19 mouse cellular contexts compared by ENCODE assay signal in the genomic region with DNA sequence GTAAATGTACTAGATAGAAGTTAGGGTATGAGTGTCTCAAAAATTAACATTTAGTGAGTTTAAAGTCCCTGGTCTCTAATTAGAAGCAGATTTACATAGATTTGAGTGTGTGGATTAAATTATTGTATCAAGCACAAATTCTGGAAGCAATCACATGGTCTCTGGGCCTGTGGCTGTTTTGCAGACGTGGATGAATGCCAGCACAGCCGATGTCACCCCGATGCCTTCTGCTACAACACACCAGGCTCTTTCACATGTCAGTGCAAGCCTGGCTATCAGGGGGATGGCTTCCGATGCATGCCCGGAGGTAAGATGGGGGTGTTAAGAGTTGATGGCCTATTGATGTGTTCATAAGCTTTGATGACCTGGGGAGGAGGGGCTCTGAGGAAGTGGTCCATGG. TPM values are rescaled to one million over a fixed set of nuclear protein-coding genes. Genes with fewer than 3 reads are reported as not detected.
DNase-seq lines count a peak whose midpoint lies in the region; ATAC-seq lines count a peak whose summit lies in the region.
"Had no signal": no experiment of that assay in that cellular context is flagged by ENCODE, and none has a peak within 500 bp of the region (broad histone marks: within the 10 kb centered on the region; RNA-seq: fewer than 3 reads in every experiment).

No protein-coding gene starts in this region.

- no peaks in the 10 kb centered on the region for H3K4me1 ChIP-seq in embryonic facial prominence, embryonic 11.5 days (ENCODE audit: control insufficient read depth, insufficient read depth, low read length)
- peaks cover 13% of the 10 kb centered on the region for H3K4me1 ChIP-seq in embryonic facial prominence, embryonic 10.5 days
- 0 out of 2 replicates have a peak, but pooled peaks cover 3% of the 10 kb centered on the region for H3K4me1 ChIP-seq in limb, embryonic 12.5 days (replicated peaks)
- no peaks in the 10 kb centered on the region for H3K4me1 ChIP-seq in limb, embryonic 10.5 days
- peaks cover 8% of the 10 kb centered on the region for H3K4me1 ChIP-seq in embryonic facial prominence, embryonic 14.5 days (ENCODE audit: control insufficient read depth, insufficient read depth, low read length)
- H3K4me1 ChIP-seq: forebrain, embryonic 15.5 days; heart, embryonic 15.5 days; hindbrain, embryonic 13.5 days had no signal

- no peak; the same call in 1 of the 2 replicates for ATAC-seq in embryonic facial prominence, embryonic 11.5 days (replicated peaks; ENCODE audit: insufficient number of reproducible peaks, low FRiP score, low TSS enrichment, low read depth)
- no peak for ATAC-seq in limb, embryonic 12.5 days (ENCODE audit: insufficient number of reproducible peaks, insufficient read depth, low FRiP score, low TSS enrichment, low read depth)
- ATAC-seq in embryonic facial prominence, embryonic 14.5 days (ENCODE audit: low read depth): peak; percentile 24; the same call in 1 of the 2 replicates
- no peak for ATAC-seq in megakaryocyte progenitor cell, adult 5-6 weeks (replicated peaks; ENCODE audit: poor library complexity)
- ATAC-seq: forebrain, embryonic 15.5 days; intestine, embryonic 16.5 days had no signal

- DNase-seq in embryonic facial prominence, embryonic 11.5 days (ENCODE audit: low spot score): peak; percentile 45
- DNase-seq in embryonic facial prominence, embryonic 10.5 days (ENCODE audit: low spot score): no peak
- DNase-seq in limb, embryonic 10.5 days (ENCODE audit: low spot score): no peak
- DNase-seq in adipocyte (ENCODE audit: low spot score): peak; percentile 54
- peak; percentile 51 for DNase-seq in embryonic facial prominence, embryonic 14.5 days (ENCODE audit: low spot score)
- DNase-seq: adrenal gland, postnatal 10 days; cerebellum, adult 11-12 months; cerebellum, adult 9-11 months; gastrocnemius, postnatal 10 days; heart, adult 2 months; heart, postnatal 14 days had no signal

- no peak overlapping the region for H3K27ac ChIP-seq in embryonic facial prominence, embryonic 11.5 days (replicated peaks; ENCODE audit: low read depth, low read length)
- H3K27ac ChIP-seq in embryonic facial prominence, embryonic 10.5 days (replicated peaks): no peak overlapping the region
- 0 out of 2 replicates have a peak overlapping the region, but pooled peaks have one; percentile 23 for H3K27ac ChIP-seq in limb, embryonic 12.5 days
- no peak overlapping the region for H3K27ac ChIP-seq in limb, embryonic 10.5 days
- H3K27ac ChIP-seq in embryonic facial prominence, embryonic 14.5 days (replicated peaks; ENCODE audit: low read depth, low read length): no peak overlapping the region
- H3K27ac ChIP-seq: forebrain, embryonic 15.5 days; heart, adult 2 months; heart, embryonic 15.5 days; hindbrain, embryonic 13.5 days had no signal

- H3K4me3 ChIP-seq in embryonic facial prominence, embryonic 11.5 days (ENCODE audit: low read depth, low read length): no peak overlapping the region
- no peak overlapping the region for H3K4me3 ChIP-seq in embryonic facial prominence, embryonic 10.5 days
- H3K4me3 ChIP-seq in limb, embryonic 12.5 days (replicated peaks): no peak overlapping the region
- no peak overlapping the region for H3K4me3 ChIP-seq in limb, embryonic 10.5 days
- no peak overlapping the region for H3K4me3 ChIP-seq in embryonic facial prominence, embryonic 14.5 days (ENCODE audit: low read depth, low read length)
- H3K4me3 ChIP-seq: forebrain, embryonic 15.5 days; heart, adult 2 months; heart, embryonic 15.5 days; hindbrain, embryonic 13.5 days had no signal

- no peak overlapping the region for H3K4me2 ChIP-seq in embryonic facial prominence, embryonic 11.5 days (ENCODE audit: low read depth, low read length)
- H3K4me2 ChIP-seq in limb, embryonic 12.5 days: no peak overlapping the region
- no peak overlapping the region for H3K4me2 ChIP-seq in embryonic facial prominence, embryonic 14.5 days (ENCODE audit: low read depth, low read length)
- H3K4me2 ChIP-seq: forebrain, embryonic 15.5 days; heart, embryonic 11.5 days; heart, embryonic 15.5 days; hindbrain, embryonic 13.5 days had no signal

- no peaks in the 10 kb centered on the region for H3K27me3 ChIP-seq in embryonic facial prominence, embryonic 11.5 days (ENCODE audit: control insufficient read depth, insufficient read depth, low read length)
- H3K27me3 ChIP-seq in embryonic facial prominence, embryonic 10.5 days (replicated peaks; ENCODE audit: low read depth, poor library complexity, severe bottlenecking): no peaks in the 10 kb centered on the region
- H3K27me3 ChIP-seq in limb, embryonic 12.5 days: no peaks in the 10 kb centered on the region
- H3K27me3 ChIP-seq in limb, embryonic 10.5 days (ENCODE audit: low read depth, poor library complexity, severe bottlenecking): no peaks in the 10 kb centered on the region
- no peaks in the 10 kb centered on the region for H3K27me3 ChIP-seq in embryonic facial prominence, embryonic 14.5 days (replicated peaks; ENCODE audit: control insufficient read depth, insufficient read depth, low read length)
- H3K27me3 ChIP-seq: CH12.LX; forebrain, embryonic 15.5 days; heart, embryonic 15.5 days; hindbrain, embryonic 13.5 days had no signal

- H3K9me3 ChIP-seq in embryonic facial prominence, embryonic 11.5 days (replicated peaks; ENCODE audit: control insufficient read depth, low read length): no peaks in the 10 kb centered on the region
- no peaks in the 10 kb centered on the region for H3K9me3 ChIP-seq in embryonic facial prominence, embryonic 10.5 days
- H3K9me3 ChIP-seq in limb, embryonic 12.5 days: no peaks in the 10 kb centered on the region
- no peaks in the 10 kb centered on the region for H3K9me3 ChIP-seq in limb, embryonic 10.5 days (replicated peaks)
- H3K9me3 ChIP-seq in embryonic facial prominence, embryonic 14.5 days (ENCODE audit: control insufficient read depth, low read length): no peaks in the 10 kb centered on the region
- H3K9me3 ChIP-seq: forebrain, embryonic 15.5 days; heart, embryonic 15.5 days; hindbrain, embryonic 13.5 days had no signal

- H3K36me3 ChIP-seq in embryonic facial prominence, embryonic 11.5 days (replicated peaks; ENCODE audit: control insufficient read depth, insufficient read depth, low read depth, low read length): no peaks in the 10 kb centered on the region
- H3K36me3 ChIP-seq in embryonic facial prominence, embryonic 10.5 days (replicated peaks): peaks cover 32% of the 10 kb centered on the region
- H3K36me3 ChIP-seq in limb, embryonic 12.5 days: no peaks in the 10 kb centered on the region
- peaks cover 43% of the 10 kb centered on the region for H3K36me3 ChIP-seq in limb, embryonic 10.5 days
- H3K36me3 ChIP-seq in embryonic facial prominence, embryonic 14.5 days (ENCODE audit: control insufficient read depth, insufficient read depth, low read length): peaks cover 5% of the 10 kb centered on the region; the same call in 1 of the 2 replicates
- H3K36me3 ChIP-seq: forebrain, embryonic 15.5 days; hindbrain, embryonic 13.5 days had no signal

- 42% methylated on average over 5 of the region's 5 CpGs for WGBS in embryonic facial prominence, embryonic 11.5 days
- 65% methylated on average over 5 of the region's 5 CpGs for WGBS in embryonic facial prominence, embryonic 10.5 days
- WGBS in limb, embryonic 12.5 days: 52% methylated on average over 5 of the region's 5 CpGs
- WGBS in limb, embryonic 10.5 days: 72% methylated on average over 5 of the region's 5 CpGs
- 26% methylated on average over 5 of the region's 5 CpGs for WGBS in embryonic facial prominence, embryonic 14.5 days

- H3K9ac ChIP-seq in embryonic facial prominence, embryonic 11.5 days (replicated peaks; ENCODE audit: low read length): no peak overlapping the region
- H3K9ac ChIP-seq in limb, embryonic 12.5 days (replicated peaks): no peak overlapping the region
- no peak overlapping the region for H3K9ac ChIP-seq in embryonic facial prominence, embryonic 14.5 days (ENCODE audit: low read depth, low read length)
- H3K9ac ChIP-seq: forebrain, embryonic 15.5 days; heart, embryonic 15.5 days; hindbrain, embryonic 13.5 days had no signal

RNA-seq across cellular contexts. Expression of a gene that starts 52.5 kb away (rescaled TPM):
- polyA plus RNA-seq in embryonic facial prominence, embryonic 11.5 days (2014; fragmentation: Nextera tagmentation; extraction: Ambion mirVana): 54.8 and 63.8 TPM in 2 replicates
- polyA plus RNA-seq in embryonic facial prominence, embryonic 10.5 days (2016; fragmentation: Nextera tagmentation; extraction: Ambion mirVana): 59.0 and 64.5 TPM in 2 replicates
- 27.0 and 46.0 TPM in 2 replicates for polyA plus RNA-seq in limb, embryonic 12.5 days (2016; fragmentation: Nextera tagmentation; extraction: Ambion mirVana)
- 46.8 and 58.6 TPM in 2 replicates for polyA plus RNA-seq in limb, embryonic 10.5 days (2016; fragmentation: Nextera tagmentation; extraction: Ambion mirVana)
- 137 and 142 TPM in 2 replicates for polyA plus RNA-seq in embryonic facial prominence, embryonic 14.5 days (2014; fragmentation: Nextera tagmentation; extraction: Ambion mirVana)
- not detected in 2 replicates for total RNA-seq in megakaryocyte progenitor cell, adult 5-6 weeks (2015)
- total RNA-seq in megakaryocyte progenitor cell, adult 5-6 weeks (2017): under 0.01 TPM in 1 of 2 replicates, not detected in the other

Comparison
In these comparisons a context has a peak if more than half of its experiments do, and no peak if none do; other contexts are left out.
1. DNase-seq: peak in embryonic facial prominence, embryonic 11.5 days (single experiment), adipocyte (single experiment) and embryonic facial prominence, embryonic 14.5 days (single experiment); none in embryonic facial prominence, embryonic 10.5 days (single experiment) and limb, embryonic 10.5 days (single experiment).